Mouse (Mus musculus) CH12.LX (cell line): Measurements from ENCODE around the gene Tanc2. TPM values are rescaled to one million over a fixed set of nuclear protein-coding genes. Genes with fewer than 3 reads are reported as not detected.

Experiments used
- DNase-seq: peaks from one replicate; pipeline ENCODE4 v3.0.0-alpha.2; 2013; ENCODE audit errors: extremely low read depth
- H3K27ac ChIP-seq: 2 replicates; pipeline ENCODE4 v1.5.1; 2012; ENCODE audit warnings: low read depth, mild to moderate bottlenecking, control low read depth, moderate library complexity; ENCODE audit not compliant: insufficient read depth
- H3K27me3 ChIP-seq: replicated peaks from 2 replicates; pipeline ENCODE3; 2012; ENCODE audit warnings: inconsistent platforms
- H3K36me3 ChIP-seq, 2 experiments: replicated peaks in 1 of 2; 2 replicates each; pipeline versions ENCODE3 to v1.6.1; 2012; ENCODE audit warnings: inconsistent platforms in 1 of 2, low read length in 1 of 2, mild to moderate bottlenecking in 1 of 2, mixed read lengths in 1 of 2, moderate library complexity in 1 of 2; ENCODE audit not compliant: control insufficient read depth in 1 of 2, insufficient read depth in 1 of 2
- H3K4me1 ChIP-seq, 2 experiments: 2 replicates each; pipeline ENCODE4 v1.6.1; 2012; ENCODE audit warnings: inconsistent platforms in 1 of 2, moderate library complexity in 1 of 2; ENCODE audit not compliant: insufficient read depth in 2 of 2, control insufficient read depth in 1 of 2
- H3K4me2 ChIP-seq: 2 replicates; pipeline ENCODE4 v1.6.1; 2012; ENCODE audit warnings: low read depth, mild to moderate bottlenecking, control low read depth; ENCODE audit not compliant: poor library complexity, insufficient read depth, severe bottlenecking
- H3K4me3 ChIP-seq, 3 experiments: fragments of 150-350 bp in 1 of 3; sonication (generic) in 1 of 3; replicated peaks in 1 of 3; 2 replicates each; pipeline versions ENCODE3 to v1.5.1; 2011 to 2012; ENCODE audit warnings: low read depth in 2 of 3, low read length in 2 of 3, mild to moderate bottlenecking in 2 of 3, moderate library complexity in 2 of 3, control low read depth in 1 of 3, improper control_type of control experiment in 1 of 3, inconsistent platforms in 1 of 3, mixed read lengths in 1 of 3; ENCODE audit not compliant: poor library complexity in 1 of 3
- H3K79me2 ChIP-seq: replicated peaks from 2 replicates; pipeline ENCODE4 v1.6.1; 2012; ENCODE audit warnings: mild to moderate bottlenecking, moderate library complexity; ENCODE audit not compliant: control insufficient read depth, poor library complexity, insufficient read depth, severe bottlenecking; ENCODE audit errors: extremely low read depth
- H3K9ac ChIP-seq: 2 replicates; pipeline ENCODE4 v1.6.1; 2012; ENCODE audit warnings: low read depth, mild to moderate bottlenecking, control low read depth, moderate library complexity; ENCODE audit not compliant: insufficient read depth
- H3K9me3 ChIP-seq: replicated peaks from 2 replicates; pipeline ENCODE3; 2012; ENCODE audit warnings: low read length, inconsistent platforms, mixed read lengths
- BHLHE40 ChIP-seq: IDR thresholded peaks from 2 replicates; pipeline ENCODE4 v1.6.1; 2011; ENCODE audit warnings: mild to moderate bottlenecking, low read depth, low read length, improper control_type of control experiment
- CHD2 ChIP-seq: IDR thresholded peaks from 2 replicates; pipeline ENCODE4 v1.6.1; 2011; ENCODE audit warnings: low read length, improper control_type of control experiment
- E2F4 ChIP-seq: IDR thresholded peaks from 2 replicates; pipeline ENCODE4 v1.6.1; 2011; ENCODE audit warnings: low read depth, low read length, improper control_type of control experiment; ENCODE audit not compliant: insufficient replicate concordance
- EP300 ChIP-seq: IDR thresholded peaks from 2 replicates; pipeline ENCODE4 v1.6.1; 2011; ENCODE audit warnings: low read length, improper control_type of control experiment
- ETS1 ChIP-seq: conservative IDR thresholded peaks from 2 replicates; pipeline ENCODE4 v1.6.1; 2012; ENCODE audit warnings: low read depth, mild to moderate bottlenecking, inconsistent platforms, low read length, improper control_type of control experiment, moderate library complexity
- GABPA ChIP-seq: IDR thresholded peaks from 2 replicates; pipeline ENCODE4 v1.6.1; 2012; ENCODE audit warnings: low read depth, low read length, improper control_type of control experiment, inconsistent platforms; ENCODE audit not compliant: insufficient replicate concordance
- HCFC1 ChIP-seq: IDR thresholded peaks from 2 replicates; pipeline ENCODE4 v1.6.1; 2012; ENCODE audit warnings: low read depth, mild to moderate bottlenecking, inconsistent platforms, low read length, improper control_type of control experiment
- JUN ChIP-seq: IDR thresholded peaks from 2 replicates; pipeline ENCODE4 v1.6.1; 2011; ENCODE audit warnings: low read depth, mild to moderate bottlenecking, low read length, improper control_type of control experiment, moderate library complexity; ENCODE audit not compliant: insufficient read depth
- MAFK ChIP-seq: IDR thresholded peaks from 2 replicates; pipeline ENCODE4 v1.6.1; 2011; ENCODE audit warnings: low read length, improper control_type of control experiment; ENCODE audit not compliant: insufficient replicate concordance
- MEF2A ChIP-seq: IDR thresholded peaks from 2 replicates; pipeline ENCODE4 v1.6.1; 2014; ENCODE audit warnings: low read depth, mild to moderate bottlenecking, inconsistent platforms, low read length, improper control_type of control experiment, borderline replicate concordance
- SIN3A ChIP-seq: IDR thresholded peaks from 2 replicates; pipeline ENCODE4 v1.6.1; 2012; ENCODE audit warnings: low read length, improper control_type of control experiment, inconsistent platforms
- TBP ChIP-seq: conservative IDR thresholded peaks from 2 replicates; pipeline ENCODE4 v1.6.1; 2011; ENCODE audit warnings: low read depth, low read length, improper control_type of control experiment
- TCF12 ChIP-seq: IDR thresholded peaks from 2 replicates; pipeline ENCODE4 v1.6.1; 2014; ENCODE audit warnings: low read depth, mild to moderate bottlenecking, inconsistent platforms, low read length, improper control_type of control experiment
- USF1 ChIP-seq: IDR thresholded peaks from 2 replicates; pipeline ENCODE4 v1.6.1; 2014; ENCODE audit warnings: low read depth, mild to moderate bottlenecking, inconsistent platforms, low read length, improper control_type of control experiment
- ZKSCAN1 ChIP-seq: IDR thresholded peaks from 2 replicates; pipeline ENCODE4 v1.6.1; 2012; ENCODE audit warnings: low read depth, inconsistent platforms, low read length, improper control_type of control experiment, borderline replicate concordance
- dilution Hi-C: fragments of 300-500 bp; cut with MboI; formaldehyde crosslinking; loops from 2 replicates; pipeline ENCODE4 v1.14.3; 2020; ENCODE audit warnings: low sequenced_read_pairs; ENCODE audit not compliant: extremely low pct_unique_long_range_greater_than_20kb, extremely low pct_ligation_motif_present
- in situ Hi-C: fragments of 300-500 bp; cut with MboI; formaldehyde crosslinking; loops from 3 replicates; pipeline ENCODE4 v1.14.3; 2019; ENCODE audit warnings: low sequenced_read_pairs, low pct_ligation_motif_present, low pct_unique_long_range_greater_than_20kb, mixed read lengths
- polyA plus RNA-seq: library from polyadenylated mRNA; unstranded; fragments of >175 nt; gene quantifications from 2 replicates; pipeline ENCODE4 v1.2.1, GENCODE M21; 2012; ENCODE audit warnings: low read depth; ENCODE audit not compliant: insufficient read length
- total RNA-seq, 2 experiments: library from RNA; depleted of rRNA; stranded (reverse); fragments of 300-350 nt in 1 of 2; fragments of >200 nt in 1 of 2; gene quantifications; 2 replicates each; pipeline ENCODE4 v1.2.3; 2012 to 2014

Tanc2 gene
- total and polyA plus RNA-seq, 3 experiments: 2.6 to 10.4 (median 3.2) TPM

GRCm38 (mm10) chr11:105966288-105966687, 376.5 kb downstream of the Tanc2 start:
- no peak for TF ChIP-seq E2F4
- no peak for TF ChIP-seq MAFK
- TF ChIP-seq HCFC1: no peak
- TF ChIP-seq USF1: no peak
- TF ChIP-seq SIN3A: no peak
- TF ChIP-seq ETS1: no peak
- no peak for TF ChIP-seq EP300
- TF ChIP-seq CHD2: no peak
- no peak for TF ChIP-seq ZKSCAN1
- TF ChIP-seq TBP: no peak
- no peak for TF ChIP-seq MEF2A
- no peak for TF ChIP-seq TCF12
- no peak for TF ChIP-seq JUN
- in situ Hi-C loops: no loop called here
- dilution Hi-C loops: no loop called here
- no peak overlapping the region for H3K27ac ChIP-seq
- H3K27me3 ChIP-seq: peaks cover 47% of the 10 kb centered on the region
- peaks cover 2% of the 10 kb centered on the region for H3K9me3 ChIP-seq
- no peaks in the 10 kb centered on the region for H3K36me3 ChIP-seq
- peaks cover 2 to 5% of the 10 kb centered on the region in 2 experiments; a peak in 2 of 4 replicates for H3K4me1 ChIP-seq
- no peaks in the 10 kb centered on the region for H3K79me2 ChIP-seq
- no peak overlapping the region for H3K4me3 ChIP-seq
- H3K9ac ChIP-seq: no peak overlapping the region
- no peak for DNase-seq
- no peak overlapping the region for H3K4me2 ChIP-seq

GRCm38 (mm10) chr11:105967741-105968574, 378.2 kb downstream of the Tanc2 start, which contains the start of gene Ace:
Gene Ace (plus strand): TSS chr11:105967945.
- H3K27me3 ChIP-seq: peaks cover 62% of the 10 kb centered on the region
- dilution Hi-C loops: no loop called here
- TF ChIP-seq BHLHE40 (0 out of 2 replicates have a peak, but pooled peaks have one; percentile 12), GABPA (no peak)
- DNase-seq: no peak
- in situ Hi-C loops: no loop called here
- H3K4me3 ChIP-seq: no peak within 1 kb of the TSS
- peaks cover 2 to 5% of the 10 kb centered on the region in 2 experiments; a peak in 2 of 4 replicates for H3K4me1 ChIP-seq
- peak within 1 kb of the TSS; percentile 4; the same call in 1 of the 2 replicates for H3K4me2 ChIP-seq
- H3K9ac ChIP-seq: no peak within 1 kb of the TSS
- no peaks in the 10 kb centered on the region for H3K36me3 ChIP-seq
- no peak within 1 kb of the TSS for H3K27ac ChIP-seq
- H3K9me3 ChIP-seq: peaks cover 2% of the 10 kb centered on the region
- H3K79me2 ChIP-seq: no peaks in the 10 kb centered on the region
